23 mouse cellular contexts compared by ENCODE assay signal in the genomic region with DNA sequence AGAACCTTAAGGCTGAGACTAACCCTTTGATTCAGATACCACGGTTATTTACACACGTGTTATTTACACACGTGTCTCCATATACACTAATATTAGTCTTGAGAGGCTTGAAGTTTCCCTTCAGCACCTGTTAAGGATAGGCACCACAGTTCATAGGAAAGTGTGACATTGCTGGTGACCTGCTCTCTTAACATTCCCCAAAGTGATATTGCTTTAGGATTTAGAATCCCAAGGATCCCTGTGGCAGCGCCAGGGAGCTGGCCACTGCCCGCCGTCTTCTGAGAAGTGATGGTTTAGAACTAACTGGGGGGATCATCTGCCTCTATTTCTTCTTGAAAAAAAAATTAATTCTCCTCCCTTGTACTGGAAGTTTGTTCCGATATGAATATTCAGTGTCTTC.
"Had no signal": no experiment of that assay in that cellular context is flagged by ENCODE, and none has a peak within 500 bp of the region (broad histone marks: within the 10 kb centered on the region; RNA-seq: fewer than 3 reads in every experiment).

No protein-coding gene starts in this region.

- H3K4me3 ChIP-seq: heart, embryonic 10.5 days; heart, embryonic 13.5 days; heart, embryonic 15.5 days; hindbrain, embryonic 13.5 days; hindbrain, embryonic 15.5 days; kidney, embryonic 15.5 days; limb, embryonic 15.5 days; liver, embryonic 12.5 days had no signal

- H3K9me3 ChIP-seq: heart, embryonic 10.5 days; heart, embryonic 13.5 days; heart, embryonic 15.5 days; hindbrain, embryonic 13.5 days; hindbrain, embryonic 15.5 days; kidney, embryonic 15.5 days; limb, embryonic 15.5 days; liver, embryonic 12.5 days had no signal

- H3K27me3 ChIP-seq: heart, embryonic 13.5 days; heart, embryonic 15.5 days; hindbrain, embryonic 13.5 days; hindbrain, embryonic 15.5 days; kidney, embryonic 15.5 days; limb, embryonic 15.5 days; liver, embryonic 12.5 days had no signal

- H3K4me2 ChIP-seq: heart, embryonic 13.5 days; heart, embryonic 15.5 days; hindbrain, embryonic 13.5 days; hindbrain, embryonic 15.5 days; kidney, embryonic 15.5 days; limb, embryonic 15.5 days; liver, embryonic 12.5 days had no signal

- DNase-seq: gastrocnemius, postnatal 14 days; gastrocnemius, postnatal 36 days; heart, adult 18-20 months; heart, postnatal 14 days; heart, postnatal 36 days; kidney, adult 11 months; kidney, adult 2 months; kidney, adult 9 months; kidney, postnatal 14 days; kidney, postnatal 36 days; layer of hippocampus, adult 9-11 months; layer of hippocampus, postnatal 36 days had no signal

- H3K4me1 ChIP-seq: liver, embryonic 12.5 days had no signal

- ATAC-seq: forebrain, postnatal 0 days; hindbrain, postnatal 0 days; liver, embryonic 12.5 days had no signal

- H3K27ac ChIP-seq: heart, embryonic 10.5 days; heart, embryonic 13.5 days; heart, embryonic 15.5 days; hindbrain, embryonic 15.5 days; hindbrain, postnatal 0 days; kidney, embryonic 15.5 days; kidney, postnatal 0 days; liver, embryonic 12.5 days had no signal

- H3K36me3 ChIP-seq: heart, embryonic 10.5 days; heart, embryonic 13.5 days; heart, embryonic 15.5 days; hindbrain, embryonic 13.5 days; hindbrain, embryonic 15.5 days; kidney, embryonic 15.5 days; limb, embryonic 15.5 days; liver, embryonic 12.5 days had no signal

- H3K9ac ChIP-seq: forebrain, postnatal 0 days; heart, embryonic 13.5 days; heart, embryonic 15.5 days; hindbrain, embryonic 13.5 days; hindbrain, embryonic 15.5 days; kidney, embryonic 15.5 days; limb, embryonic 15.5 days; liver, embryonic 12.5 days had no signal
